Mouse (Mus musculus): ENCODE data around the gene Iqschfp.

GRCm38 (mm10) chr3:68019401-68019800 is 127.4 kb downstream of the Iqschfp start:
- TF ChIP-seq POLR2A (IDR thresholded peaks at IDR 0.05; ENCODE audit: extremely low read depth, insufficient read depth, low read length) (no peak), CTCF (IDR thresholded peaks at IDR 0.05; ENCODE audit: extremely low read depth, insufficient read depth, low read length) (no peak)

Measured in cortical plate, adult 2 months (tissue).